Mouse (Mus musculus) MEL (cell line): ENCODE data around the gene Grwd1. TPM values are rescaled to one million over a fixed set of nuclear protein-coding genes. Genes with fewer than 3 reads are reported as not detected.

Experiments
- DNase-seq: peaks from one replicate; pipeline ENCODE4 v3.0.0; 2011; ENCODE audit warnings: low read depth, low spot score
- H3K27ac ChIP-seq: 2 replicates; pipeline ENCODE4 v1.5.1; 2012; ENCODE audit warnings: low read depth, mild to moderate bottlenecking, control low read depth, low read length, moderate library complexity; ENCODE audit not compliant: control insufficient read depth
- H3K27me3 ChIP-seq, 2 experiments: fragments of 150-350 bp in 1 of 2; sonication (generic) in 1 of 2; 2 replicates each; pipeline ENCODE4 v1.6.1; 2012; ENCODE audit warnings: low read length in 2 of 2, mild to moderate bottlenecking in 2 of 2, improper control_type of control experiment in 1 of 2, moderate library complexity in 1 of 2; ENCODE audit not compliant: insufficient read depth in 2 of 2, control insufficient read depth in 1 of 2
- H3K36me3 ChIP-seq, 2 experiments: 2 replicates each; pipeline ENCODE4 v1.6.1; 2012 to 2014; ENCODE audit warnings: low read length in 2 of 2, improper control_type of control experiment in 1 of 2, inconsistent platforms in 1 of 2, mild to moderate bottlenecking in 1 of 2; ENCODE audit not compliant: insufficient read depth in 2 of 2, control insufficient read depth in 1 of 2
- H3K4me1 ChIP-seq, 2 experiments: fragments of 150-350 bp in 1 of 2; sonication (generic) in 1 of 2; 2 replicates each; pipeline ENCODE4 v1.6.1; 2012; ENCODE audit warnings: low read length in 2 of 2, improper control_type of control experiment in 1 of 2, mild to moderate bottlenecking in 1 of 2; ENCODE audit not compliant: insufficient read depth in 2 of 2, control insufficient read depth in 1 of 2
- H3K4me3 ChIP-seq, 2 experiments: fragments of 150-350 bp in 1 of 2; sonication (generic) in 1 of 2; 2 replicates each; pipeline ENCODE4 v1.5.1; 2012; ENCODE audit warnings: low read depth in 2 of 2, low read length in 2 of 2, mild to moderate bottlenecking in 2 of 2, moderate library complexity in 2 of 2, control low read depth in 1 of 2, improper control_type of control experiment in 1 of 2; ENCODE audit not compliant: control insufficient read depth in 1 of 2, insufficient read depth in 1 of 2
- H3K79me2 ChIP-seq: 2 replicates; pipeline ENCODE4 v1.6.1; 2012; ENCODE audit warnings: mild to moderate bottlenecking, low read length, moderate library complexity; ENCODE audit not compliant: control insufficient read depth, poor library complexity, insufficient read depth
- H3K9ac ChIP-seq: 2 replicates; pipeline ENCODE4 v1.6.1; 2012; ENCODE audit warnings: low read depth, mild to moderate bottlenecking, control low read depth, low read length, moderate library complexity; ENCODE audit not compliant: control insufficient read depth, poor library complexity, severe bottlenecking
- H3K9me3 ChIP-seq: fragments of 150-350 bp; sonication (generic); replicated peaks from 2 replicates; pipeline ENCODE4 v1.6.1; 2012; ENCODE audit warnings: mild to moderate bottlenecking, low read length, improper control_type of control experiment, moderate library complexity; ENCODE audit not compliant: insufficient read depth
- BHLHE40 ChIP-seq: IDR thresholded peaks from 2 replicates; pipeline ENCODE4 v1.6.1; 2012; ENCODE audit warnings: low read depth, mild to moderate bottlenecking, inconsistent platforms, low read length, improper control_type of control experiment, borderline replicate concordance
- CHD1 ChIP-seq: IDR thresholded peaks from 2 replicates; pipeline ENCODE4 v1.6.1; 2012; ENCODE audit warnings: low read depth, mild to moderate bottlenecking, inconsistent platforms, low read length, improper control_type of control experiment
- CHD2 ChIP-seq: IDR thresholded peaks from 2 replicates; pipeline ENCODE4 v1.6.1; 2011; ENCODE audit warnings: low read length, improper control_type of control experiment
- CTCF ChIP-seq, 3 experiments: IDR thresholded peaks in 2 of 3; conservative IDR thresholded peaks in 1 of 3; 2 replicates each; pipeline ENCODE4 v1.5.1; 2011 to 2012; ENCODE audit warnings: low read length in 3 of 3, low read depth in 2 of 3, mild to moderate bottlenecking in 2 of 3, improper control_type of control experiment in 1 of 3, inconsistent platforms in 1 of 3, mixed read lengths in 1 of 3, moderate library complexity in 1 of 3; ENCODE audit not compliant: control insufficient read depth in 1 of 3, insufficient read depth in 1 of 3, poor library complexity in 1 of 3, severe bottlenecking in 1 of 3
- ELF1 ChIP-seq: IDR thresholded peaks from 2 replicates; pipeline ENCODE4 v1.6.1; 2014; ENCODE audit warnings: low read depth, mild to moderate bottlenecking, inconsistent platforms, low read length, improper control_type of control experiment, moderate library complexity
- EP300 ChIP-seq, 2 experiments: IDR thresholded peaks; 2 replicates each; pipeline ENCODE4 v1.6.1; 2011; ENCODE audit warnings: improper control_type of control experiment in 2 of 2, low read length in 2 of 2, low read depth in 1 of 2, mild to moderate bottlenecking in 1 of 2
- GABPA ChIP-seq: IDR thresholded peaks from 2 replicates; pipeline ENCODE4 v1.6.1; 2012; ENCODE audit warnings: low read depth, mild to moderate bottlenecking, inconsistent platforms, low read length, improper control_type of control experiment, moderate library complexity
- HCFC1 ChIP-seq: IDR thresholded peaks from 2 replicates; pipeline ENCODE4 v1.6.1; 2012; ENCODE audit warnings: low read depth, mild to moderate bottlenecking, inconsistent platforms, low read length, improper control_type of control experiment, moderate library complexity
- JUND ChIP-seq: IDR thresholded peaks from 2 replicates; pipeline ENCODE4 v1.6.1; 2011; ENCODE audit warnings: low read depth, mild to moderate bottlenecking, improper control_type of control experiment, low read length
- MAFK ChIP-seq: IDR thresholded peaks from 2 replicates; pipeline ENCODE4 v1.6.1; 2011; ENCODE audit warnings: low read depth, mild to moderate bottlenecking, low read length, improper control_type of control experiment, borderline replicate concordance
- MAX ChIP-seq: IDR thresholded peaks from 2 replicates; pipeline ENCODE4 v1.6.1; 2011; ENCODE audit warnings: low read length, improper control_type of control experiment
- MAZ ChIP-seq: IDR thresholded peaks from 2 replicates; pipeline ENCODE4 v1.6.1; 2012; ENCODE audit warnings: low read depth, mild to moderate bottlenecking, inconsistent platforms, low read length, improper control_type of control experiment
- MEF2A ChIP-seq: IDR thresholded peaks from 2 replicates; pipeline ENCODE4 v1.6.1; 2014; ENCODE audit warnings: low read depth, mild to moderate bottlenecking, inconsistent platforms, low read length, improper control_type of control experiment; ENCODE audit not compliant: poor library complexity, insufficient replicate concordance, severe bottlenecking; ENCODE audit errors: extremely low read depth
- MXI1 ChIP-seq: IDR thresholded peaks from 2 replicates; pipeline ENCODE4 v1.6.1; 2011; ENCODE audit warnings: mild to moderate bottlenecking, low read depth, low read length, improper control_type of control experiment
- MYC ChIP-seq: IDR thresholded peaks from 2 replicates; pipeline ENCODE4 v1.6.1; 2011; ENCODE audit warnings: low read depth, mild to moderate bottlenecking, low read length, improper control_type of control experiment, moderate library complexity
- NELFE ChIP-seq: IDR thresholded peaks from 2 replicates; pipeline ENCODE4 v1.6.1; 2011; ENCODE audit warnings: low read depth, low read length, improper control_type of control experiment
- NRF1 ChIP-seq: IDR thresholded peaks from 2 replicates; pipeline ENCODE4 v1.6.1; 2014; ENCODE audit warnings: low read depth, mild to moderate bottlenecking, inconsistent platforms, low read length, improper control_type of control experiment, moderate library complexity; ENCODE audit not compliant: poor library complexity, insufficient read depth, severe bottlenecking
- POLR2AphosphoS5 ChIP-seq: IDR thresholded peaks from 2 replicates; pipeline ENCODE4 v1.6.1; 2012; ENCODE audit warnings: low read depth, borderline replicate concordance, mild to moderate bottlenecking, inconsistent platforms, low read length, moderate library complexity, mixed read lengths
- RAD21 ChIP-seq: IDR thresholded peaks from 2 replicates; pipeline ENCODE4 v1.6.1; 2011; ENCODE audit warnings: mild to moderate bottlenecking, low read depth, low read length, improper control_type of control experiment
- RCOR1 ChIP-seq: IDR thresholded peaks from 2 replicates; pipeline ENCODE4 v1.6.1; 2012; ENCODE audit warnings: low read depth, mild to moderate bottlenecking, inconsistent platforms, low read length, improper control_type of control experiment
- SIN3A ChIP-seq: IDR thresholded peaks from 2 replicates; pipeline ENCODE4 v1.6.1; 2012; ENCODE audit warnings: low read length, improper control_type of control experiment, inconsistent platforms
- USF1 ChIP-seq: IDR thresholded peaks from 2 replicates; pipeline ENCODE4 v1.6.1; 2014; ENCODE audit warnings: low read depth, mild to moderate bottlenecking, inconsistent platforms, low read length, improper control_type of control experiment, moderate library complexity
- USF2 ChIP-seq, 2 experiments: IDR thresholded peaks; 2 replicates each; pipeline ENCODE4 v1.6.1; 2011 to 2012; ENCODE audit warnings: improper control_type of control experiment in 2 of 2, low read length in 2 of 2, borderline replicate concordance in 1 of 2, inconsistent platforms in 1 of 2, low read depth in 1 of 2, mild to moderate bottlenecking in 1 of 2; ENCODE audit not compliant: insufficient read depth in 1 of 2
- polyA plus RNA-seq, 2 experiments: library from polyadenylated mRNA; stranded (reverse) in 1 of 2; unstranded in 1 of 2; fragments of >175 nt in 1 of 2; fragments of >200 nt in 1 of 2; gene quantifications; 2 replicates each; pipeline versions ENCODE4 v1.2.1 to v1.2.4; 2012; ENCODE audit warnings: low replicate concordance in 2 of 2, low read depth in 1 of 2; ENCODE audit not compliant: insufficient read length in 2 of 2, insufficient read depth in 1 of 2, missing spikeins in 1 of 2
- total RNA-seq: library from RNA; depleted of rRNA; stranded (reverse); fragments of 300-350 nt; gene quantifications from 2 replicates; pipeline ENCODE4 v1.2.3, GENCODE M21; 2012

The Grwd1 gene
- total and polyA plus RNA-seq, 3 experiments, result 82.2 to 173 (median 108) TPM

DNA sequence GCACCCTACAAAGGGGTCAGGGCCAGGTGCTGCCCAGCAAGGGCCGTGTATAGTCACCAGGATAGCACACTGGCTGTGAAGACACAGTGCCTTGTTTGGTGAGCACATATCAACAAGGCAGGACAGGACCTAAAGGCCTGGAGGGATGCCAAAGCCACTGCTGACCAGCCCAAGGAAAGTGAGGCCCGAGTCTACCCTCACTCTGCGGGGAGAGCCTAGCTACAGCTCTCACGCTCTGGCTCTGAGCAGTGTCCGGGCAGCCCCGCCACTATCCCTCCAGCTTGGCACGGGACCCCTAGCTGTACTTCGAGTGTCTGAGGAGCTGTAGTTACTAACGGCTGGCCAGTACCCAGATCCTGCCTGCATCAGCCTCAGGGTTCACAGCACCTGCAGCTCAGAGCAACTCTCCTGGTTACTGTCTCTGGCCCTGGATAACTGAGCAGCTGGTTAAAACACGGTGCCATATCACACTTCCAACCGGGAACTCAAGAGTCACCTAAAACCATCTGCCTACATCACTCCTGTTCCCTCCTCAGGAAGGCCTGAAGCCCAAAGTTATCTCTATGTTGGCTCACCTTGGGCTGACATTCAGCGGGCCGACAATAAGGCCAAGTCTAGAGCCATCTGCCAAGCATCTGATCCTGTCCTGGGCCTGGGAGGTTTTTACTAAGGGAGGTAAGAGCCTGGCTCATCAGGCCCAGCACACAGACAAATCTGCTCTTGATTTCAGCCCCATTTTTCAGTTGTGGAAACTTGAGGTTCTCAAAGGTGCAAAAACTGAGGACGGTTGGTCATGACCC lies 21.3 kb downstream of the Grwd1 start:
- Histone ChIP-seq H3K27me3 (no peaks in the 10 kb centered on the region), H3K79me2 (peaks cover 12% of the 10 kb centered on the region), H3K36me3 (peaks cover 8 to 13% of the 10 kb centered on the region in 2 experiments), H3K9me3 (no peaks in the 10 kb centered on the region), H3K4me1 (peaks cover 11 to 19% of the 10 kb centered on the region in 2 experiments), H3K4me3 (no peak overlapping the region), H3K9ac (no peak overlapping the region), H3K27ac (no peak overlapping the region)
- no peak for DNase-seq
- TF ChIP-seq MAFK, result no peak
- no peak for TF ChIP-seq CTCF (IDR thresholded peaks at IDR 0.05 in 2 of 3, conservative IDR thresholded peaks at IDR 0.05 in 1 of 3; ENCODE audit: control insufficient read depth in 1 of 3, insufficient read depth in 1 of 3, low read depth in 2 of 3, low read length in 3 of 3, poor library complexity in 1 of 3, severe bottlenecking in 1 of 3)
- no peak for TF ChIP-seq CHD1
- TF ChIP-seq POLR2AphosphoS5, result no peak
- no peak for TF ChIP-seq NRF1
- TF ChIP-seq BHLHE40, result no peak
- no peak for TF ChIP-seq NELFE
- no peak for TF ChIP-seq CHD2
- no peak for TF ChIP-seq JUND
- no peak for TF ChIP-seq RCOR1
- TF ChIP-seq GABPA, result no peak
- no peak for TF ChIP-seq MXI1
- TF ChIP-seq SIN3A, result no peak
- TF ChIP-seq USF2 (IDR thresholded peaks at IDR 0.05; ENCODE audit: borderline replicate concordance in 1 of 2, insufficient read depth in 1 of 2, low read depth in 1 of 2, low read length in 2 of 2), result no peak
- TF ChIP-seq MAX, result no peak
- TF ChIP-seq ELF1, result no peak
- TF ChIP-seq MYC, result no peak

- peaks cover 7% of the 10 kb centered on the region for H3K79me2 ChIP-seq
- no peak overlapping the region for H3K4me3 ChIP-seq
- H3K27me3 ChIP-seq, result no peaks in the 10 kb centered on the region
- no peak overlapping the region for H3K9ac ChIP-seq
- peaks cover 8 to 13% of the 10 kb centered on the region in 2 experiments for H3K36me3 ChIP-seq
- no peak overlapping the region for H3K27ac ChIP-seq
- peaks cover 11 to 19% of the 10 kb centered on the region in 2 experiments for H3K4me1 ChIP-seq
- no peaks in the 10 kb centered on the region for H3K9me3 ChIP-seq
- TF ChIP-seq JUND (no peak), HCFC1 (no peak), MYC (no peak), CTCF (IDR thresholded peaks at IDR 0.05 in 2 of 3, conservative IDR thresholded peaks at IDR 0.05 in 1 of 3; ENCODE audit: control insufficient read depth in 1 of 3, insufficient read depth in 1 of 3, low read depth in 2 of 3, low read length in 3 of 3, poor library complexity in 1 of 3, severe bottlenecking in 1 of 3) (no peak), MEF2A (no peak), BHLHE40 (no peak), MAZ (no peak), ELF1 (no peak), USF1 (no peak), RAD21 (no peak), EP300 (IDR thresholded peaks at IDR 0.05; ENCODE audit: low read depth in 1 of 2, low read length in 2 of 2) (no peak)
- no peak for DNase-seq
Measured at GRCm38 (mm10) chr7:45808471-45808870, 22.3 kb downstream of the Grwd1 start.
